Mouse (Mus musculus) heart, embryonic 13.5 days (tissue): Measurements from ENCODE around the gene Gpr88. TPM values are rescaled to one million over a fixed set of nuclear protein-coding genes. Genes with fewer than 3 reads are reported as not detected.

ENCODE experiments used
- ATAC-seq: fragments of 200-750 bp; cut with Nextera tagmentation; 2 replicates; pipeline ENCODE4 v1.8.0; 2017; ENCODE audit warnings: moderate TSS enrichment; ENCODE audit not compliant: insufficient number of reproducible peaks, low FRiP score, low TSS enrichment; ENCODE audit errors: extremely low read depth
- H3K27ac ChIP-seq: fragments of 300-500 bp; sonication (generic); replicated peaks from 2 replicates; pipeline ENCODE4 v1.5.1; 2015; ENCODE audit warnings: moderate library complexity, mild to moderate bottlenecking, inconsistent platforms
- H3K27me3 ChIP-seq: fragments of 300-500 bp; sonication (generic); replicated peaks from 2 replicates; pipeline ENCODE4 v1.6.1; 2015; ENCODE audit warnings: mild to moderate bottlenecking, inconsistent platforms
- H3K36me3 ChIP-seq: fragments of 300-500 bp; sonication (generic); 2 replicates; pipeline ENCODE4 v1.6.1; 2015; ENCODE audit warnings: mild to moderate bottlenecking, inconsistent platforms
- H3K4me1 ChIP-seq: fragments of 300-500 bp; sonication (generic); 2 replicates; pipeline ENCODE4 v1.6.1; 2015; ENCODE audit warnings: inconsistent platforms
- H3K4me2 ChIP-seq: fragments of 300-500 bp; sonication (generic); 2 replicates; pipeline ENCODE4 v1.6.1; 2015; ENCODE audit warnings: inconsistent platforms, mild to moderate bottlenecking, moderate library complexity
- H3K4me3 ChIP-seq: fragments of 300-500 bp; sonication (generic); 2 replicates; pipeline ENCODE4 v1.5.1; 2015; ENCODE audit warnings: moderate library complexity, mild to moderate bottlenecking, inconsistent platforms
- H3K9ac ChIP-seq: fragments of 300-500 bp; sonication (generic); 2 replicates; pipeline ENCODE4 v1.6.1; 2015; ENCODE audit warnings: inconsistent platforms, mild to moderate bottlenecking, moderate library complexity
- H3K9me3 ChIP-seq: fragments of 300-500 bp; sonication (generic); 2 replicates; pipeline ENCODE4 v1.6.1; 2016; ENCODE audit warnings: inconsistent platforms
- WGBS: fragments of 180-500 bp; shearing (Covaris S2); methylation state at CpG from one replicate; pipeline ENCODE4 v1.1.7; 2015; ENCODE audit warnings: mixed read lengths; 5-methylcytosine and 5-hydroxymethylcytosine counted together
- polyA plus RNA-seq: library from polyadenylated mRNA; unstranded; fragments of >200 nt; fragmentation: Nextera tagmentation; extraction: Ambion mirVana; gene quantifications from 2 replicates; pipeline ENCODE4 v1.2.1, GENCODE M21; 2015

Gpr88 gene
- polyA plus RNA-seq, 1 experiment from 2014 or later = 0.39 TPM

DNA sequence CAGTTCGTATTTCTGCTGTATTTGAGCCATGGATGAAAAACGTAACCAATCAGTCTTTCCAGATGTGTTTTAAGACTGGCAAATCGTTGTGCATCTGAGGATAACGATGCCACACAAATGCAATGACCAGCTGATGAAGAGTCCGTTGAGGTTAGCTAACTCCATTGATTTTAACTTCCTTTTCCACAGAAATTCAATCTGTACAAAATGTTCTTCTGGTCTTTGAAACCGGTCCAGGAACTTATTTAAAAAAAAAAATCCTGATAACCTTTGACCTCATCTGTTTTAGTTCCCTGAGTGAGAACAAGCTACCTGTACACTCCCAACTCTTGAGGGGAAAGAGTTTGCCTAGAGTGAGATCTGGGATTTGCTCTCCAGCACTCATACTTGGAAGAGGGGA lies 18.4 kb upstream of the Gpr88 start:
- 76% methylated on average over 6 of the region's 6 CpGs for WGBS
- H3K4me1 ChIP-seq = no peaks in the 10 kb centered on the region
- no peaks in the 10 kb centered on the region for H3K9me3 ChIP-seq
- ATAC-seq = no peak
- no peak overlapping the region for H3K27ac ChIP-seq
- H3K4me2 ChIP-seq = no peak overlapping the region
- no peak overlapping the region for H3K9ac ChIP-seq
- H3K36me3 ChIP-seq = no peaks in the 10 kb centered on the region
- no peak overlapping the region for H3K4me3 ChIP-seq
- no peaks in the 10 kb centered on the region for H3K27me3 ChIP-seq

DNA sequence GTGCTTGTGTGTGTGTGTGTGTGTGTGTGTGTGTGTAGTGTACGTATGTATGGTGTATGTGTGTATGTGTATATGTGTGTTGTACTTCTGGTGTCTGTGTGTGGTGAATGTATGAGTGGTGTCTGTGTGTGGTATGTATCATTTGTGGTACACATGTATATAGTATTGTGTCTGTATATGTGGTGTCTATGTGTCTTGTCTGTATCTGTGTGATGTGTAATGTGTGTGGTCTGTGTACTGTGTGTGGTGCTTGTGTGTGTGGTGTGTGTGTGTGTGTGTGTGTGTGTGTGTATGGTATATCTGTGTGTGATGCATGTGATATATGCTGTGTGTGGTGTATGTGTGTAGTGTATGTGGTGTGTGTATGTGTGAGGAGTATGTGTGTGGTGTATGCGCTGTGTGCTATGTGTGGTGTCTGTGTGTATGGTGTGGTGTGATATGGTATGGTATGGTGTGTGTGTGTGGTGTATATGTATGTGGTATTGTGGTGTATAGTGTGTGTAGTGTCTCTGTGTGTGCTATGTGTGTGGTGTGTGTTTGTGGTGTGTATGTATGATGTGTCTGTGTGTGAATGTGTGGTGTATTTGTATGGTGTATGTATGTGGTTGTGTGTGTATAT lies 13.8 kb upstream of the Gpr88 start:
- Histone ChIP-seq H3K4me2 (no peak overlapping the region), H3K9me3 (no peaks in the 10 kb centered on the region), H3K4me3 (no peak overlapping the region), H3K36me3 (no peaks in the 10 kb centered on the region), H3K4me1 (no peaks in the 10 kb centered on the region), H3K27ac (no peak overlapping the region), H3K9ac (no peak overlapping the region), H3K27me3 (no peaks in the 10 kb centered on the region)
- ATAC-seq = 0 out of 2 replicates have a peak, but pooled peaks have one; percentile 31
- 96% methylated on average over 2 of the region's 2 CpGs for WGBS

DNA sequence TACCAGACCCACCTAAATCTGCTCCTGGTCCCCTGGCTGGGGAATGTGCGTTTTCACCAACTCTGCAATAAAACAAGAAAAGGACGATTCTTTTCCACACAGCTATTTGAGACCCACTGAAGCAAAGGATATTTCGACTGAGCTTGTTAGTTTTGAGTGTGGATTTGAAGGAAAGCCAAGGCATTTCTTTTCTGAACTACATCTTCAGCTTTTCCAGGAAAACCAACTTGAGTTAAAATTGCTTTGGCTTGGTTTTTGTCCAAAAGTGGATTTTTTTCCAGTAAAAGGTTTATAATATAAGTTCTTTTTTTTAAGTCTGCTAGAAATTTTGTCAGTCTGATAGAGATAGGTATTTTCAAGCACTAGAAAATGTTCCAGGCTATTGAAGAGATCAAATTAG lies 13.1 kb upstream of the Gpr88 start:
- H3K9me3 ChIP-seq = no peaks in the 10 kb centered on the region
- no peak overlapping the region for H3K4me2 ChIP-seq
- H3K36me3 ChIP-seq = no peaks in the 10 kb centered on the region
- no peak overlapping the region for H3K27ac ChIP-seq
- no peak overlapping the region for H3K4me3 ChIP-seq
- H3K4me1 ChIP-seq = no peaks in the 10 kb centered on the region
- WGBS = 80% methylated on average over 3 of the region's 3 CpGs
- H3K27me3 ChIP-seq = no peaks in the 10 kb centered on the region
- no peak overlapping the region for H3K9ac ChIP-seq
- ATAC-seq = no peak

DNA sequence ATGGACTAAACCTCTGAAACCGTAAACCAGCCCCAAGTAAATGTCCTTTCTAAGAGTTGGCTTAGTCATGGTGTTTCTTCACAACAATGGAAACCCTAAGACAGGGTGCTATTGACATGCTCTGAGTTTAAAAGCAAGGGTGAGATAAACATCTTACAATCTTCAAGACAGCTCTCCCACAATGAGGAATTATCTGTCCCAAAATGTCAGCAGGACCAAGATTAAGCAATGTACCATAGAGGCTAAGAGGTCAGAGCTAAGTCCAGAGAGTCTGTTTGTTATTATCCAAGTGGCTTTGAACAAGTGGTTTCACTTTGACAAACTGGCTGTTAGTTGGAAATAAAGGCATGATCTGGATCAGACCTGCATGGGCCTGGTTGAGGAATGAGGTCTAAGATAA lies 10.7 kb upstream of the Gpr88 start:
- Histone ChIP-seq H3K4me3 (no peak overlapping the region), H3K4me2 (no peak overlapping the region), H3K27me3 (no peaks in the 10 kb centered on the region), H3K4me1 (no peaks in the 10 kb centered on the region), H3K27ac (no peak overlapping the region), H3K9me3 (no peaks in the 10 kb centered on the region), H3K36me3 (no peaks in the 10 kb centered on the region), H3K9ac (no peak overlapping the region)
- 77% methylated on average over 1 of the region's 1 CpGs for WGBS
- ATAC-seq = no peak

DNA sequence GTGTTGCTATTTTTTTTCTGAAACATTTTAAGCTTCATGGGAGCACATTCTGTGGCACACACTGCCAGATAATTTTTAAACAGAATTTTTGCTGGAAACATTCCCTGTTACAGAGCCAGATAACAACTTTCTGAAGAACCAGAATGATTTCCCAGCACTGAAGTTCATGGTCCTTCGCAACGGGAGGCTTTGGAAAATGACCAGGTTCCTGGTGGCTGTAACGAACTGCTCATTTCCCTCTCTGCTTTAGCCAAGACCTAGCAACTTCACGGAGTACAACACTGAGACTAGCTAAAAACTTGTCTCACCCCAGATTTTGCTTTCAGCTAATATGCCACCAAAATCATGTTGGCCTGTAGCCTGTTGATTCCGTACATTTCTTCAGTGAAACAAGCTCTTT lies 9.8 kb upstream of the Gpr88 start:
- WGBS = 71% methylated on average over 5 of the region's 5 CpGs
- H3K4me2 ChIP-seq = no peak overlapping the region

DNA sequence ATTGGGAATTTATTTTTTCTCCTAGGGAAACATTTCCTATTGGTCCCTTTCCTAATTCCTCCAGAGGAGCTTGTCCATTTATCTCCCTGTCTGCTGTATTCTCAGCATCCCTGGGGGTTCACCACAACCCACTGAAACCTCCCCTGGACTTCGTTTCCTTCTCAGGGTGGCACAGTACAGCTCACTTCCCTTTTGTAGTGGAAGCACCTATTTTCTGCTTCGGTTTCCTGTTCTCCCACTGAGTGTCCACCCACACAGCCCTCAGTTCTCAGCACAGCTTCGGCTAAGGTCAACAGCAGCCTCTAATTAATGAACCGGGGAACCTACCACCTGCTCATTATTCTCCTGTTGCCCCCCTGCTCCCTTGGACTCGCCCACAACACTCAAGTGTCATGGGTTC lies 2.8 kb upstream of the Gpr88 start:
- no peak for ATAC-seq
- no peak overlapping the region for H3K4me2 ChIP-seq
- no peak overlapping the region for H3K4me3 ChIP-seq
- peaks cover 16% of the 10 kb centered on the region for H3K4me1 ChIP-seq
- 55% methylated on average over 5 of the region's 5 CpGs for WGBS
- peaks cover 52% of the 10 kb centered on the region for H3K27me3 ChIP-seq
- no peak overlapping the region for H3K9ac ChIP-seq
- no peaks in the 10 kb centered on the region for H3K36me3 ChIP-seq
- H3K9me3 ChIP-seq = no peaks in the 10 kb centered on the region
- H3K27ac ChIP-seq = no peak overlapping the region

More for the DNA sequence above, 9.8 kb upstream of the Gpr88 start:
- H3K4me1 ChIP-seq = no peaks in the 10 kb centered on the region
- H3K9ac ChIP-seq = no peak overlapping the region
- no peak overlapping the region for H3K4me3 ChIP-seq
- no peak overlapping the region for H3K27ac ChIP-seq
- no peaks in the 10 kb centered on the region for H3K9me3 ChIP-seq
- H3K27me3 ChIP-seq = no peaks in the 10 kb centered on the region
- no peak for ATAC-seq
- no peaks in the 10 kb centered on the region for H3K36me3 ChIP-seq

DNA sequence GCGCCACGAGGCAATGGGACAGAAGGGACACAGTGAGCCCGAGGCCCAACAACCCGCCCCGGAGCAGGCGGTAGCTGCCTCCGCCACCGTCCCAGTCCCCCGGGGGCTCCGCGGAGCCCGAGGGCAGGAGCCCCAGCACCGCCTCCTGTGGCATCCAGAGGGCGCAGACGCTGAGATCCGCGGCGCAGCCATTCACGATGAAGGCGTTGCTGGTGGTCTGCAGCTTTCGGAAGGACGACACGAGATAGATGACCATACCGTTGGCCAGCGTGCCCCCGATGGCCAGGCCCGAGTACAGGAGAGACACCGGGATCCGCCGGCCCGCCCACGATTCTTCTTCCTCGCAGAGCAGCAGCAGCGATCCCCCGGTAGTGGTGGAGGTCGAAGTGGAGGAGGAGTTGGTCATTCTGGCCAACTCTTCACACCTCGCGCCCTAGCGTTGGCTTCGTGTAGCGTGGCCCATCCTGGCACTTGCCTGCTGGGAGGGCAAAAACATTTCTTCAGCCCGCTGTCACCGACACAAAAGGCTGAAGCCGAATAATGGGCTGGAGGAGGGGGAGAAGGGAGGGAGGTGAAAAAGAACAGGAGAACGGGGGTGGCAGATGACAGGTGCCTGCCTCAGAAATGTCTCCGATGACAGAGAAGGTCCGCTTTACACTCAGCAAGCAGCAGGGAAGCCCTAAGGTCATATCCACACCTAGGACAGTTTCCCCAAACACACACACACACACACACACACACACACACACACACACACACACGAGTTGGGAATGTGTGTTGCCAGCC lies 855 bp downstream of the Gpr88 start:
- H3K4me2 ChIP-seq = peak overlapping the region; percentile 89
- H3K9ac ChIP-seq = peak overlapping the region; percentile 57
- H3K36me3 ChIP-seq = no peaks in the 10 kb centered on the region
- H3K27me3 ChIP-seq = peaks cover 86% of the 10 kb centered on the region
- H3K4me3 ChIP-seq = peak overlapping the region; percentile 61
- no peaks in the 10 kb centered on the region for H3K9me3 ChIP-seq
- ATAC-seq = no peak
- peaks cover 16% of the 10 kb centered on the region for H3K4me1 ChIP-seq
- WGBS = under 1% methylated on average over 48 of the region's 48 CpGs
- H3K27ac ChIP-seq = no peak overlapping the region

DNA sequence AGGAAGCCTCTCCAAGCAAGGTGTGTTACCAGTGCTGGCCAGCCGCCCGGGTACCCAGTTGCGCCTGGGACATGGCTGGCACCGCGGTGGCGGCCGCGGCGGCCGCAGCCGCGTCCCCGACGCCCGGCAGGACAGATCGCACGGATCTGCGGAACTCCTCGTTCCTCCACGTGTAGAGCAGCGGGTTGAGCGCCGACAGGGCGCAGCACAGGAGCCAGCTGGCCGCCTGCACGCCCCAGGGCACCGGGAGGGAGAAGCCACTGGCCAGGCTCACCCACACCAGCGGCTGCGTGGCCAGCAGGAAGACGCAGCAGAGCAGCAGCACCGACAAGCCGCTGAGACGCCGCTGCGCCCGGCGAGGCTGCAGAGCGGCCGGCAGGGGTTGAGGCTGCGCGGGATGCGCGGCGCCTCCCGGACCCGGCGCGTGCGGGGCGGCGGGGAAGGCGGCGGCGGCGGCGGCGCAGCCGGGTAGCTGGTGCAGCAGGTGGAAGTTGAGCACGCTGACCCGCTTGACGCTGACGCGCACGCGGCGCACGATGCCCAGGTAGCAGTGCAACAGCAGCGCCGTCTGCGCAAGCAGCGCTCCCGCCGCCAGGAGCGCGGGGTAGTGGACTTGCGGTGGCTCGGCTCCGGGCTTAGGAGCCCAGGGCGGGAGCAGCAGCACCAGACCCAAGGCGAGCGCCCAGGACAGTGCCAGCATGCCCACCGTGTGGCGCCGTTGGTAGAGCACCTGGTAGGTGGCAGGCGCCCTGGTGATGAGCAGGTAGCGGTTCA lies 1.6 kb downstream of the Gpr88 start:
- Histone ChIP-seq H3K4me2 (peak overlapping the region; percentile 89), H3K9me3 (no peaks in the 10 kb centered on the region), H3K36me3 (no peaks in the 10 kb centered on the region), H3K4me1 (peaks cover 16% of the 10 kb centered on the region), H3K9ac (peak overlapping the region; percentile 57), H3K27me3 (peaks cover 93% of the 10 kb centered on the region), H3K4me3 (peak overlapping the region; percentile 61), H3K27ac (no peak overlapping the region)
- under 1% methylated on average over 83 of the region's 86 CpGs for whole genome bisulfite sequencing
- ATAC-seq = no peak

DNA sequence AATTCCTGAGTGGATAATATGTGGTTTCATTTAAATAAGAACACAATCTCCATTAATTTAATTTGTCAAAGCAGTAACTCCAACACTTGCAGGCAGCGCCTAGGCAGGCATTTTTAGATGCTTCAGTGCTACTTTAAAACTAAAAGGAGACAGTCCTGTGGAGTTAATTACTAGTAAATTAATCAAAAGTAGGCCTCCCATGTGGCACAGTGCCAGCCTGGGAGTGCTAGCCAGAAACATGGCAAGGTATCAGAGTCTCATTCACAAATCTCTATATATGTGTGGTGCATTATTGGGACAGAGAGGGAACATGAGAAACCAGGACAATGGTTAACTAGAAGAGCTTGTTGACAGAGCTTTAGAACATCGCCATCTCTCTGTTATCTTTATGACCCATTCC lies 4.3 kb downstream of the Gpr88 start:
- WGBS = 80% methylated on average over 2 of the region's 2 CpGs

DNA sequence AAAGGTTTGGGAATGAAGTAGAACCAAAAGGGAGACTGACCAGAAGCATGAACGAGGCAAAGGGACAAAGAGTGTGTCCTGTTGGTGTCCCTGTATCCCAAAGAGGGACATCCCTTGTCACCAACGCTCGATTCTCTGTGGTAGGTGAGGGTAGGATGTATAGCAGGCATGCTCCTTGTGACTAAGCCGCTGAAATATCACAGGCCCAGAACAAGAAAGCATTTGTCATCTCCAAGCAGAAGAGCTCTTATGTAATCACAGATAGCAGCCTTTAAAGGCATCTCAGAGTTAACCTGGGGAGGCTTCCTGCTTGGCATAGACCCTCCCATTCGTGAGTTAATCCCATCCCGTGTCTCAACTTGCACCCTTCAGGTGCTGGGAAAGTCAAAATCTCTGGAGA lies 8.8 kb downstream of the Gpr88 start:
- H3K9me3 ChIP-seq = no peaks in the 10 kb centered on the region
- no peak overlapping the region for H3K27ac ChIP-seq
- H3K4me2 ChIP-seq = no peak overlapping the region
- no peak for ATAC-seq
- H3K36me3 ChIP-seq = no peaks in the 10 kb centered on the region
- peaks cover 40% of the 10 kb centered on the region for H3K27me3 ChIP-seq
- H3K4me3 ChIP-seq = no peak overlapping the region
- WGBS = 42% methylated on average over 6 of the region's 6 CpGs
- H3K9ac ChIP-seq = no peak overlapping the region
- H3K4me1 ChIP-seq = no peaks in the 10 kb centered on the region

More for the DNA sequence above, 4.3 kb downstream of the Gpr88 start:
- Histone ChIP-seq H3K4me2 (no peak overlapping the region), H3K27me3 (peaks cover 85% of the 10 kb centered on the region), H3K4me3 (no peak overlapping the region), H3K36me3 (no peaks in the 10 kb centered on the region), H3K9me3 (no peaks in the 10 kb centered on the region), H3K9ac (no peak overlapping the region), H3K27ac (no peak overlapping the region), H3K4me1 (peaks cover 16% of the 10 kb centered on the region)
- no peak for ATAC-seq

DNA sequence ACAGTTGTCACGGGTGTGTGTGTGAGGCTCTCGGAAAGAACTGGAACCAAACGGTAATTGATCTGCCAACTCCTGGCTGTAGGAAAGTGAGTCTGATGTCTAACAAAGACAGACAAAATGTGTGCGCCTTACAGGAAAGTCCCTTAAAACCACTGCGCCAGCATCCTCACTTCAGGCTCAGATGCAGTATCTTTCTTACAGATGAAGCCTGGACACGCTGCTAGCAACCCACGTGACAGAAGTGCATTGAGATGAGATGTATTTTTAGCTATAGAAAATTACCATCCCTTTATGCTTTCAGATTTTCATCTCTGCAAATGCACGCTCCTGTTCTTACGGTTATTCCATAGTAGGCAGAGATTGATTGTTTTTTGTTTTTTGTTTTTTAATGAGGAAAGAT lies 10.6 kb downstream of the Gpr88 start:
- Histone ChIP-seq H3K27ac (no peak overlapping the region), H3K27me3 (peaks cover 23% of the 10 kb centered on the region), H3K4me2 (no peak overlapping the region), H3K4me1 (no peaks in the 10 kb centered on the region), H3K9ac (no peak overlapping the region), H3K4me3 (no peak overlapping the region), H3K9me3 (0 out of 2 replicates have a peak, but pooled peaks cover under 1% of the 10 kb centered on the region), H3K36me3 (no peaks in the 10 kb centered on the region)
- WGBS = 80% methylated on average over 9 of the region's 9 CpGs
- ATAC-seq = no peak
